Mouse (Mus musculus) right cerebral cortex, postnatal 25 days (tissue): ENCODE measurements at regions not wholly inside any gene's neighbourhood (a gene's known extent, or its start where the extent isn't known, plus 50 kb on each side); places are given as distances from the start of the nearest gene placed in this dataset.

Experiments used
- DNase-seq: peaks from one replicate; pipeline ENCODE4 v3.0.0; 2022

GRCm38 (mm10) chr13:85430040-85430439 lies 141.1 kb upstream of the Rasa1 start:
- no peak for DNase-seq

GRCm38 (mm10) chr13:85418671-85419070 lies 129.7 kb upstream of the Rasa1 start:
- DNase-seq, result no peak

GRCm38 (mm10) chr13:85414951-85415350 lies 126.0 kb upstream of the Rasa1 start:
- DNase-seq, result no peak

- no peak for DNase-seq
Measured at GRCm38 (mm10) chr13:85411327-85411726, 122.4 kb upstream of the Rasa1 start.

- no peak for DNase-seq
Measured at GRCm38 (mm10) chr13:85398834-85399233, 109.9 kb upstream of the Rasa1 start.

- no peak for DNase-seq
Measured at GRCm38 (mm10) chr13:85376338-85376998, 87.5 kb upstream of the Rasa1 start.

- DNase-seq, result no peak
Measured at GRCm38 (mm10) chr13:85359621-85360020, 70.7 kb upstream of the Rasa1 start.

- DNase-seq, result no peak
Measured at GRCm38 (mm10) chr13:85359143-85359542, 70.2 kb upstream of the Rasa1 start.

GRCm38 (mm10) chr13:85352061-85352460 lies 63.1 kb upstream of the Rasa1 start:
- no peak for DNase-seq
